Mouse (Mus musculus) heart, embryonic 10.5 days (tissue): ENCODE results near the gene Slc30a7. TPM values are rescaled to one million over a fixed set of nuclear protein-coding genes. Genes with fewer than 3 reads are reported as not detected.

ENCODE experiments used
- DNase-seq: peaks from one replicate; pipeline ENCODE4 v3.0.0-alpha.2; 2017; ENCODE audit warnings: low spot score
- H3K27ac ChIP-seq: fragments of 300-500 bp; sonication (generic); 2 replicates; pipeline ENCODE4 v1.5.1; 2016; ENCODE audit warnings: mild to moderate bottlenecking
- H3K27me3 ChIP-seq: fragments of 300-500 bp; sonication (generic); 2 replicates; pipeline ENCODE4 v1.6.1; 2016; ENCODE audit warnings: mild to moderate bottlenecking; ENCODE audit not compliant: poor library complexity, insufficient read depth, severe bottlenecking
- H3K36me3 ChIP-seq: fragments of 300-500 bp; sonication (generic); 2 replicates; pipeline ENCODE4 v1.6.1; 2016; ENCODE audit warnings: mild to moderate bottlenecking, moderate library complexity
- H3K4me1 ChIP-seq: fragments of 300-500 bp; sonication (generic); 2 replicates; pipeline ENCODE4 v1.6.1; 2016; ENCODE audit warnings: mild to moderate bottlenecking
- H3K4me3 ChIP-seq: fragments of 300-500 bp; sonication (generic); 2 replicates; pipeline ENCODE4 v1.5.1; 2016; ENCODE audit warnings: mild to moderate bottlenecking, moderate library complexity
- H3K9me3 ChIP-seq: fragments of 300-500 bp; sonication (generic); 2 replicates; pipeline ENCODE4 v1.6.1; 2016; ENCODE audit warnings: mild to moderate bottlenecking, moderate library complexity
- WGBS: fragments of 180-500 bp; shearing (Covaris S2); methylation state at CpG from one replicate; pipeline ENCODE4 v1.1.7; 2016; 5-methylcytosine and 5-hydroxymethylcytosine counted together
- polyA plus RNA-seq: library from polyadenylated mRNA; unstranded; fragments of >200 nt; fragmentation: Nextera tagmentation; extraction: Ambion mirVana; gene quantifications from 2 replicates; pipeline ENCODE4 v1.2.1, GENCODE M21; 2016

The Slc30a7 gene
- polyA plus RNA-seq, 1 experiment from 2014 or later = 27.6 TPM

DNA sequence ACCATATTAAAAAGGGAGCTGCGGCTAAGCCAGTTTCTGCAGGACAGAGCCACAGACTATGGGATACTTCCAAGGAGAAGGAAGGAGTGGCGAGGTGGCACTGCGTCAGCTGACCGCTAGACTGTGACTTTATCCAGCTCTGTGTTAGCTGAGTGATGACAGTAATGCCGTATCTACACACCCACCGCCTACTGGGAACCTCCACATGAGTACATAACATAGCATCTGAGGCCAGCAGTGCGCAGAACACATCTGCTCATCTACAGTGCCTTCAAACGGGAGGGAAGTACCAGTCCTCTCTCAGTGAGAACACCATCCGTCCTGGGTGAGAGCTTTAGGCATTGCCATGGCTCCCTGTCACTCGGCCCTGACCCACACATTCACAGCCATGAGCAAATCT lies 32.2 kb downstream of the Slc30a7 start:
- WGBS = 78% methylated on average over 10 of the region's 10 CpGs
- no peaks in the 10 kb centered on the region for H3K9me3 ChIP-seq
- DNase-seq = no peak
- H3K4me3 ChIP-seq = no peak overlapping the region
- H3K4me1 ChIP-seq = peaks cover 2% of the 10 kb centered on the region; the same call in 1 of the 2 replicates
- no peaks in the 10 kb centered on the region for H3K27me3 ChIP-seq
- peaks cover 67% of the 10 kb centered on the region for H3K36me3 ChIP-seq
- H3K27ac ChIP-seq = no peak overlapping the region

DNA sequence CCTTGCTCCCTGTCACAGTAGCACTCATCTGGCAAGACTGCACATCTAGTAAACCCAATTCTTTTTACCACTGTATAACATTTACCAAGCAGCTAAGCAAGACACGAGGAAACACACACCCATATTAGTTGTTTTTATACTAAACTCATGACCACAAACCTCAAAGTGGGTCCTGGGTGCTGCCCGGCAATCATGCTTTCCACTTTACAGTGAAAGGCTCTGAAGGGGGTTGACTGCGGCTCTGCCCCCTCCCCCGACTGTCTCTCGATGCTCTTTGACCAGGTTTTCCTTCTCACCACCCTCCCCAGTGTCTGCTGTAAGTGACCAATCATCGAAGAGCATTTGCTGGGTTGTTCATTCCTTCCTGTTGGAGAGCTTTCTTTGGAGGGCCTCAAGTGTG lies 33.0 kb downstream of the Slc30a7 start:
- Histone ChIP-seq H3K36me3 (peaks cover 67% of the 10 kb centered on the region), H3K9me3 (no peaks in the 10 kb centered on the region), H3K4me1 (peaks cover 2% of the 10 kb centered on the region; the same call in 1 of the 2 replicates), H3K4me3 (no peak overlapping the region), H3K27me3 (no peaks in the 10 kb centered on the region), H3K27ac (no peak overlapping the region)
- 86% methylated on average over 6 of the region's 6 CpGs for WGBS
- no peak for DNase-seq

GRCm38 (mm10) chr3:115971891-115972646 lies 35.1 kb downstream of the Slc30a7 start:
- Histone ChIP-seq H3K4me3 (no peak overlapping the region), H3K36me3 (peaks cover 52% of the 10 kb centered on the region), H3K9me3 (no peaks in the 10 kb centered on the region), H3K27ac (no peak overlapping the region), H3K4me1 (peaks cover 2% of the 10 kb centered on the region; the same call in 1 of the 2 replicates), H3K27me3 (no peaks in the 10 kb centered on the region)
- no peak for DNase-seq
- WGBS = 91% methylated on average over 14 of the region's 14 CpGs

DNA sequence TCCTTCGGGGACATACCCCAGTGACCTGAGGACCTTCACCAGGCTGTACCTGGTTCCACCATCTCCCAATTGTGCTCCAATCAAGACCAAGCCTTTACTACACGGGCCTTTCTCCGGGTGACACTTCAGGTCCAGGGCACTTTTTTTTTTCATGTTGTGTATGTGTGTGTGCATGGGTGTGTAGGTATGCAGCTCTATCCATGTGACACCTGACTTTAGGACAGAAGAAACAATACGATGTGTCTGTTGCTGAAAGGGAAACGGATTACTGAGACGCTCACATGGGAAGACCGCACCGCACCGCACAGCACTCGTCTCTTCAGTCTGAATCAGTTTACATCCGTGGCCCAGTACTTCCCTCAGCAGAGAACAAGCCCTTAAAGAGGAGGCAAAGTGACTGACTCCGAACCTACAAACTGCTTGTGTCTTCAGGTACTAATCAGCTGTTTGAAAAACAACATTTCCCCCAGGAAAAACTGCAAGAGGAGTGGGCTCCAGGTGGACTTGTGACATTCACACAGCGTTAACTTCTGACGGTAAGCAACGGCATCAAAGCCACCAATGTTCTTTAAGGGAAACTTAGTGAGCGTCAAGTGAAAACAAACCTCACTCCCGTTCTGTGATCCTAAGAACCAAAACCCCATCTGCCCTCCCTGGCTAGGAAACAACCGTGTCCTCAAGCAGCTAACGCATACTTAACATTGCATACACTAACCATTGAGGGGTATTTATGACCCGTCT lies 36.0 kb downstream of the Slc30a7 start:
- no peaks in the 10 kb centered on the region for H3K9me3 ChIP-seq
- no peaks in the 10 kb centered on the region for H3K27me3 ChIP-seq
- H3K4me1 ChIP-seq = peaks cover 2% of the 10 kb centered on the region; the same call in 1 of the 2 replicates
- WGBS = 92% methylated on average over 20 of the region's 20 CpGs
- H3K4me3 ChIP-seq = no peak overlapping the region
- H3K36me3 ChIP-seq = peaks cover 48% of the 10 kb centered on the region
- no peak for DNase-seq
- H3K27ac ChIP-seq = no peak overlapping the region

GRCm38 (mm10) chr3:115968745-115969530 lies 38.3 kb downstream of the Slc30a7 start:
- no peaks in the 10 kb centered on the region for H3K4me1 ChIP-seq
- WGBS = 79% methylated on average over 10 of the region's 10 CpGs
- H3K9me3 ChIP-seq = no peaks in the 10 kb centered on the region
- H3K36me3 ChIP-seq = peaks cover 35% of the 10 kb centered on the region
- H3K27me3 ChIP-seq = no peaks in the 10 kb centered on the region
- H3K4me3 ChIP-seq = no peak overlapping the region
- no peak overlapping the region for H3K27ac ChIP-seq
- no peak for DNase-seq

- no peaks in the 10 kb centered on the region for H3K4me1 ChIP-seq
- WGBS = 87% methylated on average over 5 of the region's 5 CpGs
- no peak overlapping the region for H3K4me3 ChIP-seq
- no peak overlapping the region for H3K27ac ChIP-seq
- H3K9me3 ChIP-seq = no peaks in the 10 kb centered on the region
- no peak for DNase-seq
- H3K36me3 ChIP-seq = peaks cover 17% of the 10 kb centered on the region; the same call in 1 of the 2 replicates
- no peaks in the 10 kb centered on the region for H3K27me3 ChIP-seq
These were observed 43.1 kb downstream of the Slc30a7 start for GRCm38 (mm10) chr3:115964071-115964470.

- Histone ChIP-seq H3K9me3 (no peaks in the 10 kb centered on the region), H3K27me3 (no peaks in the 10 kb centered on the region), H3K36me3 (peaks cover 17% of the 10 kb centered on the region; the same call in 1 of the 2 replicates), H3K4me1 (no peaks in the 10 kb centered on the region), H3K27ac (no peak overlapping the region), H3K4me3 (no peak overlapping the region)
- no peak for DNase-seq
- whole genome bisulfite sequencing = 89% methylated on average over 1 of the region's 1 CpGs
These were observed 43.6 kb downstream of the Slc30a7 start for GRCm38 (mm10) chr3:115963597-115963996.

- Histone ChIP-seq H3K36me3 (peaks cover 23% of the 10 kb centered on the region), H3K27me3 (no peaks in the 10 kb centered on the region), H3K27ac (no peak overlapping the region), H3K9me3 (no peaks in the 10 kb centered on the region), H3K4me1 (no peaks in the 10 kb centered on the region), H3K4me3 (no peak overlapping the region)
- 85% methylated on average over 4 of the region's 4 CpGs for WGBS
- DNase-seq = no peak
These were observed 45.2 kb downstream of the Slc30a7 start for GRCm38 (mm10) chr3:115962028-115962415.

DNA sequence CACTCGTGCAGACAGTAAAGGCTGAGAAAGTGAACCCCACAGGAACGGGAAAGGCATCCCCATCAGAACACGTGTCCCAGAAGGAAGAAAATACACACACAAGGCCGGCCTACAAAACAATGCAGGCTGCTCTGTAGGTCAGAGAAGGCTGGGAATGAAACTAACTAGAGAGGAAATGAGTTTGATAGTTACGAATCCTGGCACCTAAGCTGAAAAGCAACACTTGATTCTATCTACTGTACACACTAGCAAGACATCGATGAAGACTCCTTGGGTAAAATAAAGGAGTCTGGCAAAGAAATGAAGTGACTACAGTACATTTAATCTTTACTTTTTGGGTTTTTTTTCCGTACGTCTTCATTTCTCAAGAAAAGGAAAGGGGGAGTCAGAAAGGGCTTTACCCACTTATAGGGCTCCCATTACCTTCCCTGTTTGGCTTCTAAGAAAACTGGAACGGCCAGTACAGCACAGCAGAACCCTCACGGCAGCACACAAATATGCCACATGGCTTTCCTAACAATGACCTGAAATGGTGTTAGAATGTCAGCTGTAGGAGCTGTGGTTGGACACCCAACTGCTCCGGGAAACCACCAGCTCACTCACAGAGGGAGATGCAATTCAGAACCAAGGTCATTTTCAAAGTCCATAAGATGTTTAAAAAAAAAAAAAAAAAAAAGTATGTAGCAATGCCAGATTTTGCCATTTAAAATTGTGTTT lies 45.7 kb downstream of the Slc30a7 start:
- Histone ChIP-seq H3K4me1 (no peaks in the 10 kb centered on the region), H3K27me3 (no peaks in the 10 kb centered on the region), H3K9me3 (no peaks in the 10 kb centered on the region), H3K27ac (no peak overlapping the region), H3K36me3 (peaks cover 25% of the 10 kb centered on the region), H3K4me3 (no peak overlapping the region)
- no peak for DNase-seq
- 88% methylated on average over 11 of the region's 11 CpGs for WGBS

GRCm38 (mm10) chr3:115957223-115957622 lies 50.0 kb downstream of the Slc30a7 start:
- peaks cover 3% of the 10 kb centered on the region; the same call in 1 of the 2 replicates for H3K4me1 ChIP-seq
- WGBS = 93% methylated on average over 7 of the region's 7 CpGs
- H3K36me3 ChIP-seq = peaks cover 40% of the 10 kb centered on the region
- peak; percentile 58 for DNase-seq
- H3K27ac ChIP-seq = no peak overlapping the region
- H3K9me3 ChIP-seq = no peaks in the 10 kb centered on the region
- H3K27me3 ChIP-seq = no peaks in the 10 kb centered on the region
- no peak overlapping the region for H3K4me3 ChIP-seq

- Histone ChIP-seq H3K27me3 (no peaks in the 10 kb centered on the region), H3K4me1 (peaks cover 6% of the 10 kb centered on the region; the same call in 1 of the 2 replicates), H3K27ac (no peak overlapping the region), H3K36me3 (peaks cover 51% of the 10 kb centered on the region), H3K4me3 (no peak overlapping the region), H3K9me3 (no peaks in the 10 kb centered on the region)
- 78% methylated on average over 3 of the region's 3 CpGs for WGBS
- no peak for DNase-seq
These were observed 54.1 kb downstream of the Slc30a7 start for GRCm38 (mm10) chr3:115953088-115953487.

- no peak overlapping the region for H3K27ac ChIP-seq
- peaks cover 6% of the 10 kb centered on the region; the same call in 1 of the 2 replicates for H3K4me1 ChIP-seq
- WGBS = 84% methylated on average over 4 of the region's 4 CpGs
- H3K9me3 ChIP-seq = no peaks in the 10 kb centered on the region
- DNase-seq = no peak
- H3K36me3 ChIP-seq = peaks cover 49% of the 10 kb centered on the region
- no peak overlapping the region for H3K4me3 ChIP-seq
- no peaks in the 10 kb centered on the region for H3K27me3 ChIP-seq
These were observed 54.9 kb downstream of the Slc30a7 start for GRCm38 (mm10) chr3:115952356-115952755.
